Mouse (Mus musculus) thymus, adult 2 months (tissue): ENCODE results near the gene Lrg1. TPM values are rescaled to one million over a fixed set of nuclear protein-coding genes. Genes with fewer than 3 reads are reported as not detected.

ENCODE experiments used
- DNase-seq: peaks from one replicate; pipeline ENCODE4 v3.0.0; 2021
- H3K27ac ChIP-seq: fragments of 200-500 bp; 2 replicates; pipeline ENCODE4 v1.5.1; 2012; ENCODE audit warnings: low read length, control low read depth; ENCODE audit not compliant: control insufficient read depth, insufficient read depth
- H3K27me3 ChIP-seq: fragments of 200-500 bp; 2 replicates; pipeline ENCODE4 v1.6.1; 2012; ENCODE audit warnings: mild to moderate bottlenecking, low read length, moderate library complexity, mixed read lengths; ENCODE audit not compliant: control insufficient read depth, insufficient read depth
- H3K36me3 ChIP-seq: fragments of 200-500 bp; 2 replicates; pipeline ENCODE4 v1.6.1; 2012; ENCODE audit warnings: mild to moderate bottlenecking, low read length, moderate library complexity; ENCODE audit not compliant: control insufficient read depth, insufficient read depth
- H3K4me1 ChIP-seq: fragments of 200-500 bp; replicated peaks from 2 replicates; pipeline ENCODE4 v1.6.1; 2012; ENCODE audit warnings: low read length; ENCODE audit not compliant: control insufficient read depth, insufficient read depth
- H3K4me3 ChIP-seq: fragments of 200-500 bp; 2 replicates; pipeline ENCODE4 v1.5.1; 2012; ENCODE audit warnings: mild to moderate bottlenecking, low read length, control low read depth, moderate library complexity; ENCODE audit not compliant: control insufficient read depth, insufficient read depth
- CTCF ChIP-seq: fragments of 200-500 bp; IDR thresholded peaks from 2 replicates; pipeline ENCODE4 v1.5.1; 2012; ENCODE audit warnings: mild to moderate bottlenecking, control low read depth, low read length, moderate library complexity, borderline replicate concordance; ENCODE audit not compliant: control insufficient read depth, poor library complexity, insufficient read depth; ENCODE audit errors: extremely low read depth
- POLR2A ChIP-seq: fragments of 200-500 bp; IDR thresholded peaks from 2 replicates; pipeline ENCODE4 v1.6.1; 2012; ENCODE audit warnings: mild to moderate bottlenecking, low read length, control low read depth, moderate library complexity; ENCODE audit not compliant: control insufficient read depth, poor library complexity, insufficient read depth; ENCODE audit errors: extremely low read depth
- WGBS: fragments of 180-500 bp; shearing (Covaris S2); methylation state at CpG from one replicate; pipeline ENCODE4 v1.1.7; 2018; 5-methylcytosine and 5-hydroxymethylcytosine counted together
- polyA plus RNA-seq: library from polyadenylated mRNA; depleted of rRNA; stranded (reverse); fragments of >200 nt; gene quantifications from 2 replicates; pipeline ENCODE4 v1.2.3, GENCODE M21; 2012; rRNA removed

The Lrg1 gene
- polyA plus RNA-seq = 23.5 and 27.0 TPM in 2 replicates

- DNase-seq = no peak
- TF ChIP-seq CTCF (no peak), POLR2A (no peak)
- H3K36me3 ChIP-seq = no peaks in the 10 kb centered on the region
- H3K27me3 ChIP-seq = peaks cover 8% of the 10 kb centered on the region; the same call in 1 of the 2 replicates
- no peaks in the 10 kb centered on the region; the same call in 1 of the 2 replicates for H3K4me1 ChIP-seq
- 39% methylated on average over 2 of the region's 2 CpGs for WGBS
- no peak within 1 kb of the TSS for H3K27ac ChIP-seq
- H3K4me3 ChIP-seq = no peak within 1 kb of the TSS
Observed at GRCm38 (mm10) chr17:56121826-56122225, at the start of gene Lrg1. TSS of gene Lrg1 (minus strand) at chr17:56122001.

- Histone ChIP-seq H3K36me3 (peaks cover 7% of the 10 kb centered on the region; the same call in 1 of the 2 replicates), H3K27ac (no peak overlapping the region), H3K4me1 (peaks cover 5% of the 10 kb centered on the region; the same call in 1 of the 2 replicates), H3K27me3 (no peaks in the 10 kb centered on the region), H3K4me3 (no peak overlapping the region)
- no peak for TF ChIP-seq CTCF
- TF ChIP-seq POLR2A = no peak
- WGBS = 90% methylated on average over 9 of the region's 9 CpGs
- DNase-seq = no peak
Observed at GRCm38 (mm10) chr17:56171456-56171855, 49.7 kb upstream of the Lrg1 start.

GRCm38 (mm10) chr17:56170636-56171035 lies 48.8 kb upstream of the Lrg1 start:
- TF ChIP-seq POLR2A (no peak), CTCF (no peak)
- H3K27ac ChIP-seq = no peak overlapping the region
- DNase-seq = no peak

GRCm38 (mm10) chr17:56169830-56170229 lies 48.0 kb upstream of the Lrg1 start:
- H3K4me1 ChIP-seq = peaks cover 5% of the 10 kb centered on the region
- no peak overlapping the region for H3K4me3 ChIP-seq
- H3K27ac ChIP-seq = no peak overlapping the region
- TF ChIP-seq POLR2A (no peak), CTCF (no peak)
- no peak for DNase-seq
- H3K27me3 ChIP-seq = no peaks in the 10 kb centered on the region
- peaks cover 4% of the 10 kb centered on the region; the same call in 1 of the 2 replicates for H3K36me3 ChIP-seq
- WGBS = 73% methylated on average over 6 of the region's 6 CpGs

More at GRCm38 (mm10) chr17:56170636-56171035, 48.8 kb upstream of the Lrg1 start:
- Histone ChIP-seq H3K4me3 (no peak overlapping the region), H3K27me3 (no peaks in the 10 kb centered on the region), H3K36me3 (peaks cover 4% of the 10 kb centered on the region; the same call in 1 of the 2 replicates), H3K4me1 (peaks cover 5% of the 10 kb centered on the region; the same call in 1 of the 2 replicates)
- 94% methylated on average over 10 of the region's 10 CpGs for WGBS

GRCm38 (mm10) chr17:56165671-56166070 lies 43.9 kb upstream of the Lrg1 start:
- no peak for TF ChIP-seq CTCF
- no peak for TF ChIP-seq POLR2A
- 96% methylated on average over 11 of the region's 11 CpGs for WGBS
- H3K27me3 ChIP-seq = no peaks in the 10 kb centered on the region
- H3K36me3 ChIP-seq = no peaks in the 10 kb centered on the region
- no peak overlapping the region for H3K4me3 ChIP-seq
- H3K27ac ChIP-seq = no peak overlapping the region
- H3K4me1 ChIP-seq = peaks cover 29% of the 10 kb centered on the region
- no peak for DNase-seq

GRCm38 (mm10) chr17:56164510-56164909 lies 42.7 kb upstream of the Lrg1 start:
- DNase-seq = no peak
- H3K27me3 ChIP-seq = no peaks in the 10 kb centered on the region
- 69% methylated on average over 3 of the region's 3 CpGs for WGBS
- no peak overlapping the region for H3K4me3 ChIP-seq
- H3K4me1 ChIP-seq = peaks cover 24% of the 10 kb centered on the region
- H3K36me3 ChIP-seq = no peaks in the 10 kb centered on the region
- H3K27ac ChIP-seq = no peak overlapping the region
- TF ChIP-seq POLR2A (no peak), CTCF (no peak)
